In genomic region chr4:33549606-33550005, GRCm38 (mm10) we compare ENCODE assay signal across 14 mouse cellular contexts.
DNase-seq lines count a peak whose midpoint lies in the region; ATAC-seq and TF ChIP-seq lines count a peak whose summit lies in the region.
"Had no signal": no experiment of that assay in that cellular context is flagged by ENCODE, and none has a peak within 500 bp of the region (broad histone marks: within the 10 kb centered on the region; RNA-seq: fewer than 3 reads in every experiment).

No protein-coding gene starts in this region.

- 0 out of 2 replicates have a peak overlapping the region, but pooled peaks have one; percentile 1 for H3K4me2 ChIP-seq in lung, postnatal 0 days (replicated peaks; ENCODE audit: low read depth, low read length)
- H3K4me2 ChIP-seq in forebrain, embryonic 16.5 days (ENCODE audit: low read length), result no peak overlapping the region
- H3K4me2 ChIP-seq in stomach, postnatal 0 days (replicated peaks; ENCODE audit: low read depth), result no peak overlapping the region

- ATAC-seq in lung, postnatal 0 days, result 0 out of 2 replicates have a peak, but pooled peaks have one; percentile 34
- peak; percentile 43 for ATAC-seq in forebrain, embryonic 16.5 days
- ATAC-seq in stomach, postnatal 0 days (ENCODE audit: low FRiP score, low TSS enrichment), result no peak
- ATAC-seq: intestine, postnatal 0 days had no signal

- no peak for TF ChIP-seq CTCF in lung, postnatal 0 days (IDR thresholded peaks at IDR 0.05)
- TF ChIP-seq CTCF in stomach, postnatal 0 days (IDR thresholded peaks at IDR 0.05; ENCODE audit: low read depth), result no peak

- WGBS in lung, postnatal 0 days, result 53% methylated on average over 5 of the region's 5 CpGs
- 41% methylated on average over 5 of the region's 5 CpGs for WGBS in forebrain, embryonic 10.5 days
- 24% methylated on average over 5 of the region's 5 CpGs for WGBS in forebrain, embryonic 16.5 days
- 52% methylated on average over 5 of the region's 5 CpGs for WGBS in stomach, postnatal 0 days

- no peak overlapping the region for H3K4me3 ChIP-seq in lung, postnatal 0 days (ENCODE audit: low read depth, low read length)
- no peak overlapping the region for H3K4me3 ChIP-seq in forebrain, embryonic 10.5 days
- no peak overlapping the region for H3K4me3 ChIP-seq in forebrain, embryonic 16.5 days (replicated peaks; ENCODE audit: low read length)
- H3K4me3 ChIP-seq in stomach, postnatal 0 days (ENCODE audit: low read depth, low read length), result no peak overlapping the region

- no peaks in the 10 kb centered on the region for H3K4me1 ChIP-seq in lung, postnatal 0 days (ENCODE audit: insufficient read depth, low read depth, low read length)
- H3K4me1 ChIP-seq in forebrain, embryonic 10.5 days, result peaks cover 44% of the 10 kb centered on the region
- peaks cover 25% of the 10 kb centered on the region for H3K4me1 ChIP-seq in forebrain, embryonic 16.5 days (replicated peaks; ENCODE audit: control insufficient read depth, insufficient read depth, low read length)
- no peaks in the 10 kb centered on the region for H3K4me1 ChIP-seq in stomach, postnatal 0 days (replicated peaks; ENCODE audit: control insufficient read depth, insufficient read depth)

- no peaks in the 10 kb centered on the region for H3K27me3 ChIP-seq in lung, postnatal 0 days (replicated peaks; ENCODE audit: insufficient read depth, low read length)
- H3K27me3 ChIP-seq in forebrain, embryonic 10.5 days (ENCODE audit: poor library complexity, severe bottlenecking), result peaks cover 8% of the 10 kb centered on the region
- no peaks in the 10 kb centered on the region for H3K27me3 ChIP-seq in forebrain, embryonic 16.5 days (replicated peaks; ENCODE audit: control insufficient read depth, insufficient read depth, low read length)
- no peaks in the 10 kb centered on the region for H3K27me3 ChIP-seq in stomach, postnatal 0 days (ENCODE audit: control insufficient read depth, insufficient read depth, low read length)

- no peak for TF ChIP-seq EP300 in lung, postnatal 0 days (IDR thresholded peaks at IDR 0.05)
- TF ChIP-seq EP300 in stomach, postnatal 0 days (optimal IDR thresholded peaks at IDR 0.05), result no peak

- no peaks in the 10 kb centered on the region for H3K9me3 ChIP-seq in lung, postnatal 0 days (ENCODE audit: low read length)
- H3K9me3 ChIP-seq in forebrain, embryonic 10.5 days, result no peaks in the 10 kb centered on the region
- H3K9me3 ChIP-seq in forebrain, embryonic 16.5 days (ENCODE audit: control insufficient read depth, low read length), result no peaks in the 10 kb centered on the region
- H3K9me3 ChIP-seq in stomach, postnatal 0 days (ENCODE audit: control insufficient read depth, low read length), result no peaks in the 10 kb centered on the region

- no peaks in the 10 kb centered on the region for H3K36me3 ChIP-seq in lung, postnatal 0 days (ENCODE audit: insufficient read depth, low read length)
- no peaks in the 10 kb centered on the region for H3K36me3 ChIP-seq in forebrain, embryonic 10.5 days (replicated peaks)
- H3K36me3 ChIP-seq in forebrain, embryonic 16.5 days (ENCODE audit: control insufficient read depth, insufficient read depth), result no peaks in the 10 kb centered on the region
- H3K36me3 ChIP-seq in stomach, postnatal 0 days (ENCODE audit: control insufficient read depth, insufficient read depth, low read length), result no peaks in the 10 kb centered on the region

- H3K27ac ChIP-seq in lung, postnatal 0 days (ENCODE audit: low read length), result no peak overlapping the region
- peak overlapping the region; percentile 48 for H3K27ac ChIP-seq in forebrain, embryonic 10.5 days
- no peak overlapping the region for H3K27ac ChIP-seq in forebrain, embryonic 16.5 days (ENCODE audit: low read length)
- H3K27ac ChIP-seq in stomach, postnatal 0 days (replicated peaks), result no peak overlapping the region
- H3K27ac ChIP-seq: liver, embryonic 14.5 days had no signal

- peak; percentile 42 for DNase-seq in lung, postnatal 0 days (ENCODE audit: low spot score)
- no peak for DNase-seq in lung, postnatal 14 days
- DNase-seq in forebrain, embryonic 10.5 days (ENCODE audit: extremely low spot score, low spot score), result no peak
- DNase-seq in retina, embryonic 14.5 days (ENCODE audit: low spot score), result peak; percentile 53
- no peak for DNase-seq in Muller cell, postnatal 12 days (ENCODE audit: inconsistent ontology term)
- DNase-seq in stomach, postnatal 0 days (ENCODE audit: low spot score), result no peak
- DNase-seq: cerebellum, adult 9-10 months; gastrocnemius, postnatal 25 days; kidney, postnatal 36 days; right cerebral cortex, postnatal 14 days; thymus, adult 2 months had no signal

- no peak overlapping the region for H3K9ac ChIP-seq in lung, postnatal 0 days (replicated peaks; ENCODE audit: low read depth)
- no peak overlapping the region for H3K9ac ChIP-seq in forebrain, embryonic 16.5 days (replicated peaks; ENCODE audit: low read depth, low read length)
- H3K9ac ChIP-seq in stomach, postnatal 0 days (ENCODE audit: low read length), result no peak overlapping the region
- H3K9ac ChIP-seq: liver, embryonic 14.5 days had no signal

Comparison
In these comparisons a context has a peak if more than half of its experiments do, and no peak if none do; other contexts are left out.
1. DNase-seq: peak in lung, postnatal 0 days (single experiment) and retina, embryonic 14.5 days (single experiment); none in lung, postnatal 14 days (single experiment), forebrain, embryonic 10.5 days (single experiment), Muller cell, postnatal 12 days (single experiment) and stomach, postnatal 0 days (single experiment).